Mouse (Mus musculus) kidney, postnatal 14 days (tissue): ENCODE measurements around the gene Xndc1.
"Not testable (repeated sequence)": the region's sequence is repeated elsewhere in the genome, so short reads cannot be mapped to it uniquely, and the experiment has no call there.

Experiments
- DNase-seq: peaks from one replicate; pipeline ENCODE4 v3.0.0; 2022; ENCODE audit warnings: mixed read lengths

Xndc1 gene

GRCm38 (mm10) chr7:102065046-102065891, at the start of gene Xndc1, which contains the start of the genes Rnf121 and Xntrpc:
TSS of gene Xndc1 (plus strand) at chr7:102065511.
TSS of gene Rnf121 (minus strand) at chr7:102065469.
TSS of gene Xntrpc (plus strand) at chr7:102065713.
- peak; percentile 94 for DNase-seq

GRCm38 (mm10) chr7:102016936-102017335, 48.4 kb upstream of the Xndc1 start:
- DNase-seq: no peak

- peak; percentile 37 for DNase-seq
Observed at GRCm38 (mm10) chr7:102017452-102017851, 47.9 kb upstream of the Xndc1 start.

- peak; percentile 55 for DNase-seq
Observed at GRCm38 (mm10) chr7:102018034-102018433, 47.3 kb upstream of the Xndc1 start.

- DNase-seq: no peak
Observed at GRCm38 (mm10) chr7:102018590-102018989, 46.7 kb upstream of the Xndc1 start, which contains the start of gene Il18bp. TSS of gene Il18bp (minus strand) at chr7:102018690.

- DNase-seq: no peak
Observed at GRCm38 (mm10) chr7:102019362-102019761, 45.9 kb upstream of the Xndc1 start.

- DNase-seq: not testable (repeated sequence)
Observed at GRCm38 (mm10) chr7:102020934-102021333, 44.4 kb upstream of the Xndc1 start.

GRCm38 (mm10) chr7:102023821-102024220, 41.5 kb upstream of the Xndc1 start:
- no peak for DNase-seq

- no peak for DNase-seq
Observed at GRCm38 (mm10) chr7:102025187-102026119, 39.9 kb upstream of the Xndc1 start.

GRCm38 (mm10) chr7:102034904-102035303, 30.4 kb upstream of the Xndc1 start:
- DNase-seq: no peak

- no peak for DNase-seq
Observed at GRCm38 (mm10) chr7:102035534-102035933, 29.8 kb upstream of the Xndc1 start.

- no peak for DNase-seq
Observed at GRCm38 (mm10) chr7:102037318-102037717, 28.0 kb upstream of the Xndc1 start.

GRCm38 (mm10) chr7:102042314-102042713, 23.0 kb upstream of the Xndc1 start:
- DNase-seq: peak; percentile 41

- not testable (repeated sequence) for DNase-seq
Observed at GRCm38 (mm10) chr7:102048524-102048923, 16.8 kb upstream of the Xndc1 start.

- DNase-seq: no peak
Observed at GRCm38 (mm10) chr7:102061353-102061752, 4.0 kb upstream of the Xndc1 start.

GRCm38 (mm10) chr7:102062203-102062602, 3.1 kb upstream of the Xndc1 start:
- DNase-seq: no peak

GRCm38 (mm10) chr7:102063891-102064290, 1.4 kb upstream of the Xndc1 start:
- no peak for DNase-seq

GRCm38 (mm10) chr7:102064655-102065045, 661 bp upstream of the Xndc1 start:
- DNase-seq: no peak

GRCm38 (mm10) chr7:102066363-102066762, 1.1 kb downstream of the Xndc1 start:
- DNase-seq: no peak

GRCm38 (mm10) chr7:102076714-102077296, 11.5 kb downstream of the Xndc1 start:
- DNase-seq: no peak

GRCm38 (mm10) chr7:102078517-102078916, 13.2 kb downstream of the Xndc1 start:
- peak; percentile 41 for DNase-seq

GRCm38 (mm10) chr7:102080311-102080710, 15.0 kb downstream of the Xndc1 start:
- no peak for DNase-seq

- DNase-seq: no peak
Observed at GRCm38 (mm10) chr7:102081784-102082183, 16.5 kb downstream of the Xndc1 start.
